Mouse (Mus musculus) embryo, embryonic 10.5 days (tissue): ENCODE measurements at regions not wholly inside any gene's neighbourhood (a gene's known extent, or its start where the extent isn't known, plus 50 kb on each side); places are given as distances from the start of the nearest gene placed in this dataset.
"Not testable (repeated sequence)": the region's sequence is repeated elsewhere in the genome, so short reads cannot be mapped to it uniquely, and the experiment has no call there.

Source experiments
- DNase-seq: peaks from one replicate; pipeline ENCODE4 v3.0.0-alpha.2; 2015; ENCODE audit warnings: low spot score

GRCm38 (mm10) chr3:54541389-54541788 is 151.2 kb upstream of the Supt20 start:
- DNase-seq: no peak

DNA sequence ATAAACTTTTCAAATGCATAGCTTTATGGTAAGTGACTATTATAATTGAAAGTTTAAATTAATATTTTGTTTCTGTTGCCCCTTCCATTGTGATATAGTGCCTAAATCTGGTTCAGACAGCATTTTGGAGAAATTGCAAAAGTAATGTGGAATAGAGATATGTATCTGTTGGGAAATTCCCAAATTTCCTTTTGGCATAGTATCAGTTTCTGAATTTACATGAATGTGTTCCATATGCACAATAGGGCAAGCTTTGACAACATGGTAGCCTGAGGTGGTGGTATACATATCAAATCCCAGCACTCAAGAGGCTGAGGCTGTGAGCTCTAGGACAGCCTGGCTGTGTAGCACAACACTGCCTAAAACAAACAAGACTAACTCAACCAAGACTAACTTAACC is 147.2 kb upstream of the Supt20 start:
- no peak for DNase-seq

DNA sequence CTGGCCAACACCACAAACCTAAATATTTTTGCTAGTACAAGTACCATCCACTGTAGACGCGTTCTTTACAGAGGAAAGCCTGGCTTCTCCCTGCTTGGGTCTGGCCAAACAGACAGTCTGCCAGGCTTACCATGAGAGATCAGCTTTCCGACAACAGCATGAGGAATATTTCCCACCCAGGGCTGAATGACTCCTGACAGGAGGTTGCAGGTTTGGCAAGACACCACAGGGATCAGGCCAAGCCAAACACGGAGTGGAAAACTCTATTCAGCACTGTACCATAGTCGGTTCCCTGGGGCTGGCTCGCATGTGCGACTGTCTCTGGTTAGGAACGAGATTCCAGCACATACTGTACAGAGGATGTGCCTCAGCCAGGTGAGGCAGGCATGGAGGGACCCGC is 140.7 kb upstream of the Supt20 start:
- no peak for DNase-seq

GRCm38 (mm10) chr3:54555954-54556353 is 136.7 kb upstream of the Supt20 start:
- no peak for DNase-seq

- no peak for DNase-seq
Observed at GRCm38 (mm10) chr3:54559053-54559452, 133.6 kb upstream of the Supt20 start.

GRCm38 (mm10) chr3:54559527-54559926 is 133.1 kb upstream of the Supt20 start:
- DNase-seq: no peak

DNA sequence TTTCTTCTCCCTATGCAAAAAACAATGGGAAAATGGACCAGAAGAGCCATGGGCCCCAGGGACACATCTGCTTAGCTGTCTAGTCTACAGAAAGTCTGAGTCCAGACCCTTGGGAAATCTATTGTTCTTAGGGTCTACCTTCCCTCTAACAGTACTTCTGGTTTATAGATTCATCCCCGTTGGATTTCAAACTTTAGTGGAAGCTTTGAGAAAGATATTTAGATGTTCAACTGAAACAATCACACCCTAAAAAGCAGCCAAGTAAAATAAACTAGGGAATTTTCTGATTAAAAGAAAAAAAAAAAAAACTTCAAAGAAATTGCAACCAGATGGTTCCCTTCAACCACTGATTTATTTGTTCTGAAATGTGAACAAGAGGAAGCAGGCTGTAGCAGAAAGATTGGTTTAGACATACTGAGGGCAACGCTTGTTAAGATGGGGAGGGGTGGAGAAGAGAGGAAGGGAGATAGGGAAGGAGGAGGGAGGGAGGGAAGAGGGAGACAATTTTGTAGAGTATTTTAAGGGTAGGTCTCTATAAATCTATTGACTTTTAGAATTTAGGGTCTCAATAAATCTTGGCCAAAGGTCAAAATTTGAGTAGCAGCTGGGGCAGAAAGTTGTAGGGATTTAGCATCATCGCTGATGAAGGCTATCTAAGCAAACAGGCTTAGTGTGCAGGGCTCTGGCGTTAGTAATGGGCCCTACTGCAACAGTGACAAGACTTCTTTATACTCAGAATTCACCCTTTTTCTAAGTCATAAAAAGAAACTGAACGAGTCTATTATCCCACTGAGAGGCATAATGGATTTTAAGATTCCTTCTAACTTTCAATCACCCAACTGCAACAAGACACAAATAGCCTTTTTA is 132.3 kb upstream of the Supt20 start:
- DNase-seq: peak; percentile 45

GRCm38 (mm10) chr3:54567329-54567728 is 125.3 kb upstream of the Supt20 start:
- DNase-seq: no peak

DNA sequence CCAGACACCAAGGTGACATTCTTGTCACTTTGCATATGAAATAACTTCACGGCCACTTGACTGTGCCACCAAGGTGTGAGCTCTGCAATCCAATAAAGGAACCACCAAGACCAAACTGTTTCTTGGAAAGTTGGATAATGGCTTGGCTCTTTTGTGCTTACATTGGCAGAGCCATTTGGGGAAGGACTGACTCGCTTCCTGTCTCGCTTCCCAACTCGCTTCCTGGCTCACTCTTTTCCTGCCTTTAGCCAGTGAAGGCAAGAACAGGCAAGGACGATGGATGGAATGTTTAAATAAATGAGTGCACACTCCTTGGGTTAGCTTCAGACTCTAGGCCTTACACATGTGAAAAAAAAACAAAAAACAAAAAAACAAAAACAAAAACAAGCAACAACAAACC is 124.5 kb upstream of the Supt20 start:
- no peak for DNase-seq

DNA sequence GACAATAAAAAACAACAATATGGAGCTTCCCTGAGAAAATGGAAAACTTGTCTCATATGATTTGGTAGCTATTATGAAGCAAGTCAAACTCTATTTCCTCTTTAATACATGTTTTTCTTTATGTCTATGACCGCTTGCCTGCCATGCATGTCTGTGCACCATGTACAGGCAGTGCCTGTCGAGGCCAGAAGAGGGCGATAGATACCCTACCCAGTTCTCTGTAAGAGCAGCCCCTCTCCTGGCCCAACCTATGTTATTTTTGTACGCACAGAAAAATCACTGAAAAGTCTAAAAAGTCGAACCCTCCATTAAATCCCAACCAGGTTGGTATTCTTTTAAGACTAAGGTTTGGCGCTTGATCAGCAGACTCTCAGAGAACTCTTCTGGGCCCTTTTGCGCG is 122.1 kb upstream of the Supt20 start:
- DNase-seq: no peak

- no peak for DNase-seq
Observed at GRCm38 (mm10) chr3:54577851-54578250, 114.8 kb upstream of the Supt20 start.

DNA sequence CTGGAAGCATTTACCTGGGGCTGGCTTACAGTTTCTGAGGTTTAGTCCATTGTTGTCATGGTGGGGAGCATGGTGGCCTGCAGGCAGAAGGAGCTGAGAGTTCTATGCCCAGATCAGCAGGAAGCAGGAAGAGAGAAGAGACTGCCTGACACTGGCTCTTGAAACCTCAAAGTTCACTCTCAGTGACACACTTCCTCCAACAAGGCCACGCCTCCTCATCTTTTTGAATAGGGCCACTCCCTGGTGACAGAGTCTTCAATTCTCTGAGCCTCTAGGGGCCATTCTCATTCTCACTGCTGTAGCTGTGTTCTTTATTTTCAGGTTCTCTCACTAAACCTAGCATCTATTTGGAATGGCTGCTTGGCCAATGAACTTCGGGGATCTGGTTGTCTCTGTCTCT is 113.2 kb upstream of the Supt20 start:
- DNase-seq: no peak

DNA sequence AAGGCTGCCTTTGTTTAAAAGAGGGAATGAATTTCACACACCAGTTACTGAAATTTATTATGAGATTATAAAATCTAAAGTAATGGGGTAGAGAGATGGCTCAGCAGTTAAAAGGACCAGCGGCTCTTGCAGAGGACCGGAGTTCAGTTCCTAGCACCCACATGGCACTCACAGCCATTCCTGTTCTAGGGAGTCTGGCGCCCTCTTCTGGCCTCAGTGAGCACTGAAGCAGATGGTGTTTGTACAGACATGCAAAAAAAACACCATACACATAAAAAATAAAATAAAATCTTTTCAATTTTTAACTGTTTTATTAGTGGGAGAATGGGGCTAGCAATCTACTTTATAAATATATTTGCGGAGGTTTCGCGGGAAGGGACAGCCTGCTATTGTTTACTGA is 112.3 kb upstream of the Supt20 start:
- DNase-seq: no peak

- DNase-seq: not testable (repeated sequence)
Observed at GRCm38 (mm10) chr3:54585781-54586180, 106.8 kb upstream of the Supt20 start.

DNA sequence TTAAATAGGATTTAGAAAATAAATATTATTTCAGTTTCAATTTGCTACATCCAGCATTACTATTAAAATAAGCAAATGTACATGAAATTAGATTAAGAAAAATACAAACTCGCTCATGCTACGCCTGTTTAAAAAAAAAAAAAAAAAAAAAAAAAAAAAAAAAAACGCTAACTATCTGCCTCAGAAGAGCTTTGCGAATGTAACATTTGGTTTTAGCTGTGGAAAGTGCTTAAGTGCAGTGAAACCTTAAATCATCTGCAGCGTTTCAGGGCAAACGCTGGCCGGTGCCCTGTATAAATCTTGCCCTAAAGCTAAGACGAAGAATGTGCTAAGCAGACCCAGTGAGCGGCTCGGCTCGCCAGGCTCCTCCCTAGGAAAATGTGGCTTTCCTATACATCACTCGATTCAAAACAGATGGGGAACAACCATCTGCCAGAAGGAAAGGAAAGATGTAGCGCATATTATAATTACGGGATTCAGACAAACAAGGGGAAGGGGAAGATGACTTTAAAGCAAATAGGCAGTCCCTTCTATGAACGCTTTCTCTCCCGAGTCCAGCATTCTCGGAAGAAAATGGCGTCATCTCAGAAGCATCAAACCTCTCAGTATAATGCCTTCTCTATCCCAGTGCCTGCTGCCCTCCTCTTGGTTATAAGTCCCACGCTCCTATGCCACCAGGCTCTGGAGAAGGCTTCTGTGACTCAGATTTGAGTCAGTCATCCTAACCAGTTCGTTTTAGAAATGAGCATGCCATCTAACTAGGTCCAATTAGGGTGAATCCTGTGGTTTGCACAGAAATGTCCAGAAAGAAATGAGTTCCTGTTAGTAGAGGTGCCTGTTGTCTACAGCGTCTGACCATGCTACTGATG is 105.2 kb upstream of the Supt20 start:
- DNase-seq: peak; percentile 71

- no peak for DNase-seq
Observed at GRCm38 (mm10) chr3:54588198-54588597, 104.4 kb upstream of the Supt20 start.

DNA sequence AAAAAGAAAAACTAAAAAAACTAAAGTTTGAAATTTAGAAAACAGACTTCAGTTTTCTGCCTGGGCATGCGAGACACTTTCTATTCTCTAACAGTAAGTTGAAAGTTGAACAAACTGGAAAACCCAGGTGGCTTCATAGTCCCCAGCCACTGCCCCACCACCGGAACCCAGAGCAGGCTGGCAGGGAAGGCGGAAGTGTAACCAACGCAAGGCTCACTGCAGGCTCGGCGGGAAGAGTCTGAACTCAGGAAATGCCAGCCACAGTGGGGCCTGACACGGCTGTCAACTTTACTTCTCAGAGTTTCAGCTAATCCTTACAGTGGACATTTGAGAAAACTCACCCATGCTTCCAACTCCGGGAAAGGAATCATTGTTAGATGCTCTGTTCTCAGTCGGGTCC is 102.6 kb upstream of the Supt20 start:
- DNase-seq: no peak

DNA sequence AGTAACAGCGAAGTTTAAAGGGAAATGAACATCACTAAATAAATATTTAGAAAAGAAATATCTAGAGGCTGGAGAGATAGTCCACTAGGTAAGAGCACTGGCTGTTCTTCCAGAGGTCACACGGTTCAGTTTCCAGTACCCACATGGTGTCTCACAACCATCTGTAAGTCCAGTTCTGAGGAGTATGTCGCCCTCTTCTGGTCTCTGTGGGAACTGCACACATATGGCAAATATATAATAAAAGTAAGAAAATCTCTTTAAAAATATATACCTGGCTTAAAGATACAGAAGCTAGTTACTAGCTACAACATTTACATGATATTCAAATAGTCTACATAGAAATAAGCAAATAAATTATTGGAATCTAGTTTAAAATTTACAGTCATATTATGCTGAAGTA is 101.4 kb upstream of the Supt20 start:
- DNase-seq: no peak

- no peak for DNase-seq
Observed at GRCm38 (mm10) chr3:54592064-54592463, 100.5 kb upstream of the Supt20 start.

DNA sequence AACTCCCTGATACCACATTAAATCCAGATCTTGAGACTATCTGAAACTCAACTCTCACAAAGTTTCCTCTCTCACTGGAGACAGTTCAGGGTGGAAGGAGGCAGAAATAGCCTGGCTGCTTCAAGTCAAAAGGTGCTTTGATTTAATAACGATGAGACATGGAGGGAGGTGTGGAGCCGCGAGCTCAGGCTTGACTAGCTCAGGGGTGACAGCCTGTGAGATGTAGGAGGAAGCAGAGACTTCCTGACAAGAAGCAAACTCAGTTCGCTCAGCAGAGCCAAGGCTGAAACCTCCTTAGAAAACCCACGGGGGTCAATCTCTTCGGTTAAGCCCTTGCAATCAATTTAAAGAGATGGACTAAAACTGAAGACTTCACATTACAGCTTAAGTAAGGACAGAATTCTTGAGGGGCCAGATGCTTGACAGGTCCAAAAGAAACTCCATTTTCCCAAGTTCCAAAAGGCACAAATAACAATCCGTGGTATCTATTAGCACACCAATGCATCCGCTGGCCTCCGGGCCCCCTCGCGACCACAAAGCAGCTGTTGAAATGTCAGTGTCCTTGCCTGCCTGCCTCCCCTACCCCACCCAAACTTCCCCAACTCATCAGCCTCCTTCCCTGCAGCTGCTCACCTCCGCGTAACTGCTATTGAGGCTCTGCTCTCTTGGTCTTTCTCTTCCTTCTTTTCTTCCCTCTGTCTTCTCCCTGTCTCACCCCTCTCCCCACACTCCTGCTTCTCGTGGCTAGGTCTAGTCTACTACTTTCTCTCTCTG is 99.8 kb upstream of the Supt20 start:
- DNase-seq: no peak

DNA sequence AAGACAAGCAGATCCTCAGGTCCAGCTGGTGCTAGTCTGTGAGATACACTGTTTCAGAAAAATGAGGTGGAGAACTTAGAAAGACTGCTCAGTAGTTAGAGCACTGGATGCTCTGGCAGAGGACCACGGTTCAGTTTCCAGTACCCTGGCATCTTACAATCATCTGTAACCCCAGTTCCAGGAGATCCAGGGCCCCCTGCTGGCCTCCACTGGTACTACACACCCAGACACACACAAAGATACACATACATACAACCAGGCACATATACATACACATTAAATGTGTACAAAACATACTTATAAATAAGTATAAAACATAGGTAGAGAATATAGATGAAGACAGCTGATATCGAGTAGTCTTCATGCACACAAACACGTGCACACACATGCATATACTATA is 97.4 kb upstream of the Supt20 start:
- no peak for DNase-seq
